Mouse (Mus musculus): ENCODE data around the gene Gm11127. TPM values are rescaled to one million over a fixed set of nuclear protein-coding genes. Genes with fewer than 3 reads are reported as not detected.

Gm11127 gene
- polyA plus RNA-seq, 1 experiment from 2014 or later, result not detected

GRCm38 (mm10) chr17:36018979-36019378 is 39.2 kb downstream of the Gm11127 start:
- Histone ChIP-seq H3K4me3 (ENCODE audit: low read depth, low read length) (no peak overlapping the region), H3K27ac (ENCODE audit: low read length) (no peak overlapping the region), H3K27me3 (ENCODE audit: control insufficient read depth, insufficient read depth, low read depth, low read length) (no peaks in the 10 kb centered on the region), H3K4me1 (ENCODE audit: control insufficient read depth, insufficient read depth, low read length) (no peaks in the 10 kb centered on the region), H3K9me3 (replicated peaks; ENCODE audit: control insufficient read depth, low read length, poor library complexity, severe bottlenecking) (no peaks in the 10 kb centered on the region), H3K36me3 (ENCODE audit: control insufficient read depth, insufficient read depth, low read length) (peaks cover 8% of the 10 kb centered on the region; the same call in 1 of the 2 replicates), H3K4me2 (ENCODE audit: low read length) (no peak overlapping the region), H3K9ac (ENCODE audit: low read depth, low read length) (no peak overlapping the region)
- 75% methylated on average over 2 of the region's 2 CpGs for WGBS
- ATAC-seq, result no peak

- WGBS, result 90% methylated on average over 5 of the region's 5 CpGs
- Histone ChIP-seq H3K4me2 (ENCODE audit: low read length) (no peak overlapping the region), H3K9ac (ENCODE audit: low read depth, low read length) (no peak overlapping the region), H3K4me1 (ENCODE audit: control insufficient read depth, insufficient read depth, low read length) (no peaks in the 10 kb centered on the region), H3K4me3 (ENCODE audit: low read depth, low read length) (no peak overlapping the region), H3K27ac (ENCODE audit: low read length) (no peak overlapping the region), H3K36me3 (ENCODE audit: control insufficient read depth, insufficient read depth, low read length) (peaks cover 8% of the 10 kb centered on the region; the same call in 1 of the 2 replicates), H3K27me3 (ENCODE audit: control insufficient read depth, insufficient read depth, low read depth, low read length) (no peaks in the 10 kb centered on the region), H3K9me3 (replicated peaks; ENCODE audit: control insufficient read depth, low read length, poor library complexity, severe bottlenecking) (no peaks in the 10 kb centered on the region)
- ATAC-seq, result no peak
Measured at GRCm38 (mm10) chr17:36017046-36017445, 41.1 kb downstream of the Gm11127 start.

DNA sequence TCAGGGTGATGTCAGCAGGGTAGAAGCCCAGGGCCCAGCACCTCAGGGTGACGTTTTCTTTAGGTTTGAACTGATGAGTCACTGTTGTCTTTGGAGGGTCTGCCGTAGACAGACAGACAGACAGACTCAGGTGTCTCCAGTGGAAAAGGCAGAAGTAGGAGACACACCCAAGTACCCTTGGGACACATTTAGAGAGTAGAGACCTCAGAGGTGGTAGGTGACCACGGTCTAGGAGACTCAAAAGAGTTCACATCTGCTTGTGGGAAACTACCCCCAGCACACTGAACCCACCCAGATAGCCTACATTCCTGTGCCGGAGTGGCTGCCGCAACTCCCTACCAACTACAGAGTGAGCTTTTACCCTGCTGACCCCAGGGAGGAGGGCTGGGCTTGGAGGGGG is 43.2 kb downstream of the Gm11127 start:
- no peak overlapping the region for H3K4me2 ChIP-seq (ENCODE audit: low read length)
- H3K27me3 ChIP-seq (ENCODE audit: control insufficient read depth, insufficient read depth, low read depth, low read length), result no peaks in the 10 kb centered on the region
- no peak overlapping the region for H3K27ac ChIP-seq (ENCODE audit: low read length)
- 94% methylated on average over 5 of the region's 5 CpGs for WGBS
- H3K9me3 ChIP-seq (replicated peaks; ENCODE audit: control insufficient read depth, low read length, poor library complexity, severe bottlenecking), result no peaks in the 10 kb centered on the region
- H3K36me3 ChIP-seq (ENCODE audit: control insufficient read depth, insufficient read depth, low read length), result peaks cover 8% of the 10 kb centered on the region; the same call in 1 of the 2 replicates
- ATAC-seq, result no peak
- no peak overlapping the region for H3K4me3 ChIP-seq (ENCODE audit: low read depth, low read length)
- H3K9ac ChIP-seq (ENCODE audit: low read depth, low read length), result no peak overlapping the region
- no peaks in the 10 kb centered on the region for H3K4me1 ChIP-seq (ENCODE audit: control insufficient read depth, insufficient read depth, low read length)

Other genes starting within 250 kb of the Gm11127 start
- gene Ier3, start 236.7 kb downstream of the Gm11127 start, polyA plus RNA-seq (2015; fragmentation: Nextera tagmentation; extraction: Ambion mirVana), result 8.9 and 10.5 TPM in 2 replicates
- 102 and 104 TPM in 2 replicates for gene Flot1, start 235.1 kb downstream of the Gm11127 start, polyA plus RNA-seq (2015; fragmentation: Nextera tagmentation; extraction: Ambion mirVana)
- gene Tubb5, start 220.1 kb downstream of the Gm11127 start, polyA plus RNA-seq (2015; fragmentation: Nextera tagmentation; extraction: Ambion mirVana), result 1,852 and 1,913 TPM in 2 replicates
- 8.6 and 10.3 TPM in 2 replicates for gene Mdc1, start 216.9 kb downstream of the Gm11127 start, polyA plus RNA-seq (2015; fragmentation: Nextera tagmentation; extraction: Ambion mirVana)
- 13.5 and 14.6 TPM in 2 replicates for gene Nrm, start 197.1 kb downstream of the Gm11127 start, polyA plus RNA-seq (2015; fragmentation: Nextera tagmentation; extraction: Ambion mirVana)
- 18.4 and 18.8 TPM in 2 replicates for gene Ppp1r18, start 192.8 kb downstream of the Gm11127 start, polyA plus RNA-seq (2015; fragmentation: Nextera tagmentation; extraction: Ambion mirVana)
- 28.4 and 30.5 TPM in 2 replicates for gene Dhx16, start 178.6 kb downstream of the Gm11127 start, polyA plus RNA-seq (2015; fragmentation: Nextera tagmentation; extraction: Ambion mirVana)
- 63.9 and 76.4 TPM in 2 replicates for gene 2310061I04Rik, start 160.9 kb downstream of the Gm11127 start, polyA plus RNA-seq (2015; fragmentation: Nextera tagmentation; extraction: Ambion mirVana)
- 455 and 465 TPM in 2 replicates for gene Atat1, start 148.3 kb downstream of the Gm11127 start, polyA plus RNA-seq (2015; fragmentation: Nextera tagmentation; extraction: Ambion mirVana)
- 46.9 and 54.4 TPM in 2 replicates for gene Mrps18b, start 142.0 kb downstream of the Gm11127 start, polyA plus RNA-seq (2015; fragmentation: Nextera tagmentation; extraction: Ambion mirVana)
- gene Ppp1r10, start 141.9 kb downstream of the Gm11127 start, polyA plus RNA-seq (2015; fragmentation: Nextera tagmentation; extraction: Ambion mirVana), result 38.9 and 43.0 TPM in 2 replicates
- 90.7 and 93.8 TPM in 2 replicates for gene Abcf1, start 88.6 kb downstream of the Gm11127 start, polyA plus RNA-seq (2015; fragmentation: Nextera tagmentation; extraction: Ambion mirVana)
- gene Gnl1, start 78.5 kb downstream of the Gm11127 start, polyA plus RNA-seq (2015; fragmentation: Nextera tagmentation; extraction: Ambion mirVana), result 63.3 and 66.8 TPM in 2 replicates
- gene Prr3, start 78.1 kb downstream of the Gm11127 start, polyA plus RNA-seq (2015; fragmentation: Nextera tagmentation; extraction: Ambion mirVana), result 102 and 107 TPM in 2 replicates
- 8.0 and 8.8 TPM in 2 replicates for gene H2-T24, start 37.8 kb downstream of the Gm11127 start, polyA plus RNA-seq (2015; fragmentation: Nextera tagmentation; extraction: Ambion mirVana)
- gene H2-T23, start 25.5 kb downstream of the Gm11127 start, polyA plus RNA-seq (2015; fragmentation: Nextera tagmentation; extraction: Ambion mirVana), result 4.1 and 4.8 TPM in 2 replicates
- gene H2-T22, start 15.6 kb downstream of the Gm11127 start, polyA plus RNA-seq (2015; fragmentation: Nextera tagmentation; extraction: Ambion mirVana), result 5.3 and 6.2 TPM in 2 replicates
- gene Gm6034, start 15.4 kb downstream of the Gm11127 start, polyA plus RNA-seq (2015; fragmentation: Nextera tagmentation; extraction: Ambion mirVana), result not detected in 2 replicates
- gene Gm19684, start 63.3 kb upstream of the Gm11127 start, polyA plus RNA-seq (2015; fragmentation: Nextera tagmentation; extraction: Ambion mirVana), result not detected in 2 replicates
- not detected in 2 replicates for gene Gm7030, start 71.1 kb upstream of the Gm11127 start, polyA plus RNA-seq (2015; fragmentation: Nextera tagmentation; extraction: Ambion mirVana)
- gene Gm8909, start 110.2 kb upstream of the Gm11127 start, polyA plus RNA-seq (2015; fragmentation: Nextera tagmentation; extraction: Ambion mirVana), result not detected in 2 replicates
- gene H2-T3, start 131.9 kb upstream of the Gm11127 start, polyA plus RNA-seq (2015; fragmentation: Nextera tagmentation; extraction: Ambion mirVana), result not detected in 2 replicates
- 122 and 135 TPM in 2 replicates for gene Rpp21, start 199.7 kb upstream of the Gm11127 start, polyA plus RNA-seq (2015; fragmentation: Nextera tagmentation; extraction: Ambion mirVana)
- 26.2 and 28.6 TPM in 2 replicates for gene Trim39, start 213.9 kb upstream of the Gm11127 start, polyA plus RNA-seq (2015; fragmentation: Nextera tagmentation; extraction: Ambion mirVana)
- 0.25 and 0.33 TPM in 2 replicates for gene H2-M10.2, start 228.1 kb upstream of the Gm11127 start, polyA plus RNA-seq (2015; fragmentation: Nextera tagmentation; extraction: Ambion mirVana)